Mouse (Mus musculus) forebrain, embryonic 10.5 days (tissue): Measurements from ENCODE around the gene Hsdl1. TPM values are rescaled to one million over a fixed set of nuclear protein-coding genes. Genes with fewer than 3 reads are reported as not detected.

Source experiments
- DNase-seq: peaks from one replicate; pipeline ENCODE4 v3.0.0-alpha.2; 2017; ENCODE audit warnings: low spot score; ENCODE audit errors: extremely low spot score
- H3K27ac ChIP-seq: fragments of 300-500 bp; sonication (generic); 2 replicates; pipeline ENCODE4 v1.5.1; 2016; ENCODE audit warnings: mild to moderate bottlenecking
- H3K27me3 ChIP-seq: fragments of 300-500 bp; sonication (generic); 2 replicates; pipeline ENCODE4 v1.6.1; 2016; ENCODE audit warnings: mild to moderate bottlenecking; ENCODE audit not compliant: poor library complexity, severe bottlenecking
- H3K36me3 ChIP-seq: fragments of 300-500 bp; sonication (generic); replicated peaks from 2 replicates; pipeline ENCODE4 v1.6.1; 2016; ENCODE audit warnings: mild to moderate bottlenecking, moderate library complexity
- H3K4me1 ChIP-seq: fragments of 300-500 bp; sonication (generic); 2 replicates; pipeline ENCODE4 v1.6.1; 2016
- H3K4me3 ChIP-seq: fragments of 300-500 bp; sonication (generic); 2 replicates; pipeline ENCODE4 v1.5.1; 2016; ENCODE audit warnings: mild to moderate bottlenecking, moderate library complexity
- H3K9me3 ChIP-seq: fragments of 300-500 bp; sonication (generic); 2 replicates; pipeline ENCODE4 v1.6.1; 2016; ENCODE audit warnings: mild to moderate bottlenecking, moderate library complexity
- WGBS: fragments of 180-500 bp; shearing (Covaris S2); methylation state at CpG from one replicate; pipeline ENCODE4 v1.1.7; 2016; 5-methylcytosine and 5-hydroxymethylcytosine counted together
- polyA plus RNA-seq: library from polyadenylated mRNA; unstranded; fragments of >200 nt; fragmentation: Nextera tagmentation; extraction: Ambion mirVana; gene quantifications from 2 replicates; pipeline ENCODE4 v1.2.1, GENCODE M21; 2016

Hsdl1 gene
- polyA plus RNA-seq, 1 experiment from 2014 or later = 66.0 TPM

GRCm38 (mm10) chr8:119571135-119571534 lies 3.8 kb downstream of the Hsdl1 start:
- Histone ChIP-seq H3K36me3 (peaks cover 32% of the 10 kb centered on the region), H3K27ac (no peak overlapping the region), H3K27me3 (peaks cover 22% of the 10 kb centered on the region), H3K4me3 (no peak overlapping the region), H3K9me3 (no peaks in the 10 kb centered on the region), H3K4me1 (peaks cover 37% of the 10 kb centered on the region)
- DNase-seq = no peak
- WGBS = 90% methylated on average over 6 of the region's 6 CpGs

GRCm38 (mm10) chr8:119569881-119570280 lies 5.1 kb downstream of the Hsdl1 start:
- H3K9me3 ChIP-seq = no peaks in the 10 kb centered on the region
- DNase-seq = no peak
- no peak overlapping the region for H3K27ac ChIP-seq
- H3K4me1 ChIP-seq = peaks cover 31% of the 10 kb centered on the region
- H3K36me3 ChIP-seq = peaks cover 44% of the 10 kb centered on the region
- 32% methylated on average over 4 of the region's 4 CpGs for WGBS
- H3K27me3 ChIP-seq = peaks cover 14% of the 10 kb centered on the region
- no peak overlapping the region for H3K4me3 ChIP-seq

- Histone ChIP-seq H3K27ac (no peak overlapping the region), H3K27me3 (peaks cover 14% of the 10 kb centered on the region), H3K4me1 (peaks cover 22% of the 10 kb centered on the region), H3K9me3 (no peaks in the 10 kb centered on the region), H3K4me3 (no peak overlapping the region), H3K36me3 (peaks cover 53% of the 10 kb centered on the region)
- WGBS = 76% methylated on average over 7 of the region's 7 CpGs
- DNase-seq = no peak
Measured at GRCm38 (mm10) chr8:119568951-119569350, 6.0 kb downstream of the Hsdl1 start.

GRCm38 (mm10) chr8:119568251-119568650 lies 6.7 kb downstream of the Hsdl1 start:
- H3K4me3 ChIP-seq = no peak overlapping the region
- peaks cover 15% of the 10 kb centered on the region for H3K4me1 ChIP-seq
- no peaks in the 10 kb centered on the region for H3K9me3 ChIP-seq
- H3K27ac ChIP-seq = no peak overlapping the region
- H3K27me3 ChIP-seq = peaks cover 10% of the 10 kb centered on the region
- peaks cover 60% of the 10 kb centered on the region for H3K36me3 ChIP-seq
- DNase-seq = no peak
- 90% methylated on average over 9 of the region's 9 CpGs for WGBS

GRCm38 (mm10) chr8:119566367-119566766 lies 8.6 kb downstream of the Hsdl1 start:
- 84% methylated on average over 11 of the region's 11 CpGs for WGBS
- DNase-seq = no peak
- H3K36me3 ChIP-seq = peaks cover 75% of the 10 kb centered on the region

GRCm38 (mm10) chr8:119563849-119564251 lies 11.1 kb downstream of the Hsdl1 start:
- no peaks in the 10 kb centered on the region for H3K27me3 ChIP-seq
- no peak overlapping the region for H3K4me3 ChIP-seq
- no peaks in the 10 kb centered on the region for H3K9me3 ChIP-seq
- 93% methylated on average over 14 of the region's 14 CpGs for WGBS
- H3K36me3 ChIP-seq = peaks cover 69% of the 10 kb centered on the region
- no peak for DNase-seq
- peaks cover 5% of the 10 kb centered on the region; the same call in 1 of the 2 replicates for H3K4me1 ChIP-seq
- H3K27ac ChIP-seq = no peak overlapping the region

More at GRCm38 (mm10) chr8:119566367-119566766, 8.6 kb downstream of the Hsdl1 start:
- Histone ChIP-seq H3K4me3 (no peak overlapping the region), H3K27me3 (no peaks in the 10 kb centered on the region), H3K9me3 (no peaks in the 10 kb centered on the region), H3K27ac (no peak overlapping the region), H3K4me1 (peaks cover 9% of the 10 kb centered on the region; the same call in 1 of the 2 replicates)

DNA sequence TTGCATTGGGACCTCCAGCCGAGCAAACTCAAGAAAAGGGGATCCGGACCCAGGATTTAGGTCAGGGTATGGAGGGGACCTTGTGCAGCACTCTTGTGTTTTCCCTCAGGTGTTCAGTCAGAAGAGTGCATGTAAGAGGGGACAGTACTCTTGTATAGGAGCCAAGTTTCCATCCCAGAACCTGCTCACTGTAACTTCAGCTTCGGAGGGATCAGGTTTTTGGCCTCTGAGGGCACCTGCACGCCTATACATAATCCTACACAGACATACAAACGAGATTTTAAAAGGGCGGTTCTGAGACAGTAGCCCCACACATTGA lies 15.6 kb downstream of the Hsdl1 start:
- Histone ChIP-seq H3K27me3 (no peaks in the 10 kb centered on the region), H3K27ac (peak overlapping the region; percentile 95; the same call in 1 of the 2 replicates), H3K4me1 (peaks cover 19% of the 10 kb centered on the region), H3K36me3 (peaks cover 43% of the 10 kb centered on the region), H3K9me3 (no peaks in the 10 kb centered on the region), H3K4me3 (peak overlapping the region; percentile 89)
- 92% methylated on average over 6 of the region's 6 CpGs for WGBS
- no peak for DNase-seq

GRCm38 (mm10) chr8:119558603-119559401 lies 16.2 kb downstream of the Hsdl1 start, which contains the start of gene Mbtps1:
Gene Mbtps1, minus strand, starts transcription at chr8:119558735.
- peaks cover 19% of the 10 kb centered on the region for H3K4me1 ChIP-seq
- H3K27me3 ChIP-seq = no peaks in the 10 kb centered on the region
- peaks cover 40% of the 10 kb centered on the region for H3K36me3 ChIP-seq
- peak within 1 kb of the TSS; percentile 89 for H3K4me3 ChIP-seq
- WGBS = 7% methylated on average over 63 of the region's 63 CpGs
- DNase-seq = peak; percentile 98
- no peaks in the 10 kb centered on the region for H3K9me3 ChIP-seq
- H3K27ac ChIP-seq = peak within 1 kb of the TSS; percentile 95

DNA sequence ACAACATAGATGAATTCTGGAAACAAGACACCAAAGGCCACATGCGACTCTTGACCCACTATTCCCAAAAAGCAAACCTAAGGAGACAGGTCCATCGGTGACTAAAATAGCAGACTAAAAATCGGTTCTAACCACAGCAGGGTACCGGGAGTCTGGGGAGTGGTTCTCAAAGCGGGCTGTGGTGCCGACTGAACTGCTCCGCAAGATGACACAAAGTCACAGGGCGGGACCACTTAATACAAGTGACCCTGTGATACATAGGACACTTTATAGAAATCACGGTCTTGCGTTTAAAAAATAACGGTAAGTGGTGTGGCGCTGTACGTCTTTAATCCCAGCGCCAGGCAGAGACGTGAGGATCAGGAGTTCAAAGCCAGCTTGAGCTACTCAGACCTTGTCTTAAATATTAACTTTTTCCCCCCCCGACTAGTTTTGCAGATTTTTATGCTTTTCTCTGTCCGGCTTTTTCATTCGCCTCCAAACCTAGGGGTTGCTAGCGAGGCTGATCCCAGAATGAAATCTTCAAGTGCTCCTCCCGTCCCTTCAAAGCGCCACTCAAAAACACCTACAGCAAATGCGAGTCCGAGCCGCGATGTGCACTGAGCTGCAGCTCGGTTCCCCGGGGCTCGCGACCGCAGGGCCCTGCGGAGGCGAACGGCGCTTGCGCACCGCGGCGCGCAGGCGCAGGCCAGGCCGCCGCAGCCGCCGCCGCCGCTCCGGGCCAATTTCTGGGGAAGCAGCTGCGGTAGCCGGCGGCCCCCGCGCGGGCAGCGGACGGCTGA lies 17.0 kb downstream of the Hsdl1 start:
- Histone ChIP-seq H3K27ac (peak overlapping the region; percentile 95), H3K36me3 (peaks cover 32% of the 10 kb centered on the region), H3K9me3 (no peaks in the 10 kb centered on the region), H3K27me3 (no peaks in the 10 kb centered on the region), H3K4me1 (peaks cover 21% of the 10 kb centered on the region), H3K4me3 (peak overlapping the region; percentile 89)
- WGBS = 2% methylated on average over 55 of the region's 55 CpGs
- DNase-seq = no peak

GRCm38 (mm10) chr8:119557132-119557531 lies 17.9 kb downstream of the Hsdl1 start:
- H3K9me3 ChIP-seq = no peaks in the 10 kb centered on the region

DNA sequence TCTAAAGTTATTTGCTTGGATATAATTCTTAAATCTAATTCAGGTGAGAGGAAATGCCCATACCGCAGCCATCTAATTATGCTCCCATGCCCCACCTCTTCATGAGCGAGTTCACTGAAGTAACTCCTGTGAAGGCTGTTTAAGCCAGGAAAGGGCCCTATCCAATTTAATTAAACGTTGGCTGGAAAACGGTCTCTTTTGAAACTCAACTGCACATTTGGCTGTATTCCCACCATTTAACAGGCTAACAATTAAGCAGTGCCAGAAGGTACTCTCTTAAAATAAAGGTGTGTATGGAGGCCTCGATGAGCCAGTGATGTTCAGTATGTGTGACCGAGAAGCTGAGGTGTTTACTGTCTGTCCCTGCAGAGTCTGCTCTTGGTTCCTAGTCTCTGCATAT lies 19.1 kb downstream of the Hsdl1 start:
- no peak for DNase-seq
- Histone ChIP-seq H3K4me3 (no peak overlapping the region), H3K27me3 (no peaks in the 10 kb centered on the region), H3K4me1 (peaks cover 22% of the 10 kb centered on the region), H3K27ac (no peak overlapping the region), H3K9me3 (no peaks in the 10 kb centered on the region), H3K36me3 (peaks cover 23% of the 10 kb centered on the region)
- 94% methylated on average over 6 of the region's 6 CpGs for WGBS

More at GRCm38 (mm10) chr8:119557132-119557531, 17.9 kb downstream of the Hsdl1 start:
- DNase-seq = no peak
- Histone ChIP-seq H3K36me3 (peaks cover 24% of the 10 kb centered on the region), H3K27ac (no peak overlapping the region), H3K4me3 (peak overlapping the region; percentile 89), H3K4me1 (peaks cover 22% of the 10 kb centered on the region), H3K27me3 (no peaks in the 10 kb centered on the region)
- 78% methylated on average over 9 of the region's 9 CpGs for WGBS

DNA sequence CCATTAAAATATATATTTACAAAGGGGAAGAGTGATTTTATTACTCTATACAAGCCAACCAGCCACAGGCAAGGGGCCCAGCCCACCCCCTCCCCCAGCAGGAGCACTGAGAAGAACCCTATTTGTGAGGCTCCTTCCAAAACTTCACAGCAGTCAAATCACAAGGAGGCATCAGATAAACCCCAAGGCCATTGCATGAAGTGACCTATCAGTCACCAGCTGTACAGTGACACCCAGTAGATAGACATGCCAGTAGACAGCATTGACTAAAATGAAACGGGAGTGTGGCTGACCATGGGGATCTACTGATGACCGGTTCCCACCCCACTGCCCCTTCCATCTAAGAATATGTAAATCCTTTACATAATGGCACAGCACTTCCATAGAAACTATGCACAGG lies 22.0 kb downstream of the Hsdl1 start:
- no peak overlapping the region for H3K4me3 ChIP-seq
- no peak for DNase-seq
- H3K36me3 ChIP-seq = peaks cover 31% of the 10 kb centered on the region
- no peaks in the 10 kb centered on the region for H3K9me3 ChIP-seq
- WGBS = 82% methylated on average over 2 of the region's 2 CpGs
- no peak overlapping the region for H3K27ac ChIP-seq
- H3K4me1 ChIP-seq = peaks cover 17% of the 10 kb centered on the region
- no peaks in the 10 kb centered on the region for H3K27me3 ChIP-seq
